Mouse (Mus musculus) kidney, adult 2 months (tissue): ENCODE measurements around the gene Lrrc7. TPM values are rescaled to one million over a fixed set of nuclear protein-coding genes. Genes with fewer than 3 reads are reported as not detected.

Source experiments
- DNase-seq: peaks from one replicate; pipeline ENCODE4 v3.0.0; 2021
- H3K27ac ChIP-seq: fragments of 200-500 bp; 2 replicates; pipeline ENCODE4 v1.5.1; 2012; ENCODE audit warnings: low read depth, low read length, control low read depth, inconsistent platforms; ENCODE audit not compliant: insufficient read depth
- H3K27me3 ChIP-seq: fragments of 200-500 bp; replicated peaks from 2 replicates; pipeline ENCODE4 v1.6.1; 2012; ENCODE audit warnings: mild to moderate bottlenecking, moderate library complexity, low read length, inconsistent platforms; ENCODE audit not compliant: control insufficient read depth, insufficient read depth
- H3K36me3 ChIP-seq: fragments of 200-500 bp; 2 replicates; pipeline ENCODE4 v1.6.1; 2012; ENCODE audit warnings: mild to moderate bottlenecking, moderate library complexity, low read length, inconsistent platforms; ENCODE audit not compliant: control insufficient read depth, insufficient read depth
- H3K4me1 ChIP-seq: fragments of 200-500 bp; 2 replicates; pipeline ENCODE4 v1.6.1; 2011; ENCODE audit warnings: low read length; ENCODE audit not compliant: control insufficient read depth, insufficient read depth
- H3K4me3 ChIP-seq: fragments of 200-500 bp; 2 replicates; pipeline ENCODE4 v1.5.1; 2011; ENCODE audit warnings: mild to moderate bottlenecking, low read depth, low read length, control low read depth; ENCODE audit not compliant: insufficient read depth
- CTCF ChIP-seq: fragments of 200-500 bp; conservative IDR thresholded peaks from 2 replicates; pipeline ENCODE4 v1.5.1; 2011; ENCODE audit warnings: low read depth, mild to moderate bottlenecking, control low read depth, low read length, moderate library complexity, mixed read lengths; ENCODE audit not compliant: insufficient read depth, insufficient read length
- POLR2A ChIP-seq: fragments of 200-500 bp; IDR thresholded peaks from one replicate; pipeline ENCODE4 v1.6.1; 2011; ENCODE audit warnings: low read depth, low read length, control low read depth
- WGBS: fragments of 180-500 bp; shearing (Covaris S2); methylation state at CpG from one replicate; pipeline ENCODE4 v1.1.7; 2018; 5-methylcytosine and 5-hydroxymethylcytosine counted together
- polyA plus RNA-seq: library from polyadenylated mRNA; depleted of rRNA; stranded (reverse); fragments of >200 nt; gene quantifications from 2 replicates; pipeline ENCODE4 v1.2.3, GENCODE M21; 2012

The Lrrc7 gene
- polyA plus RNA-seq, 1 experiment: not detected

- no peak for DNase-seq
- TF ChIP-seq CTCF (no peak), POLR2A (no peak)
- 80% methylated on average over 3 of the region's 3 CpGs for WGBS
- Histone ChIP-seq H3K36me3 (no peaks in the 10 kb centered on the region), H3K4me3 (no peak overlapping the region), H3K27ac (no peak overlapping the region), H3K27me3 (no peaks in the 10 kb centered on the region), H3K4me1 (no peaks in the 10 kb centered on the region)
These were observed 263.3 kb downstream of the Lrrc7 start for GRCm38 (mm10) chr3:158298732-158299131.

GRCm38 (mm10) chr3:158295041-158295440 lies 267.0 kb downstream of the Lrrc7 start:
- TF ChIP-seq CTCF: no peak
- no peak for TF ChIP-seq POLR2A
- H3K4me3 ChIP-seq: no peak overlapping the region
- DNase-seq: no peak
- WGBS: 64% methylated on average over 5 of the region's 5 CpGs
- H3K36me3 ChIP-seq: no peaks in the 10 kb centered on the region
- H3K27me3 ChIP-seq: no peaks in the 10 kb centered on the region
- no peaks in the 10 kb centered on the region for H3K4me1 ChIP-seq
- no peak overlapping the region for H3K27ac ChIP-seq

GRCm38 (mm10) chr3:158284431-158284830 lies 277.6 kb downstream of the Lrrc7 start:
- WGBS: 45% methylated on average over 1 of the region's 1 CpGs
- TF ChIP-seq POLR2A (no peak), CTCF (no peak)
- DNase-seq: no peak
- H3K4me1 ChIP-seq: no peaks in the 10 kb centered on the region
- H3K4me3 ChIP-seq: no peak overlapping the region
- H3K36me3 ChIP-seq: no peaks in the 10 kb centered on the region
- no peak overlapping the region for H3K27ac ChIP-seq
- no peaks in the 10 kb centered on the region for H3K27me3 ChIP-seq

- WGBS: 77% methylated on average over 2 of the region's 2 CpGs
- H3K4me1 ChIP-seq: no peaks in the 10 kb centered on the region
- no peak overlapping the region for H3K27ac ChIP-seq
- H3K4me3 ChIP-seq: no peak overlapping the region
- H3K36me3 ChIP-seq: no peaks in the 10 kb centered on the region
- TF ChIP-seq POLR2A (no peak), CTCF (no peak)
- H3K27me3 ChIP-seq: no peaks in the 10 kb centered on the region
- no peak for DNase-seq
These were observed 283.4 kb downstream of the Lrrc7 start for GRCm38 (mm10) chr3:158278631-158279030.

- no peak for DNase-seq
- Histone ChIP-seq H3K36me3 (no peaks in the 10 kb centered on the region), H3K27me3 (no peaks in the 10 kb centered on the region), H3K4me1 (no peaks in the 10 kb centered on the region), H3K4me3 (no peak overlapping the region), H3K27ac (no peak overlapping the region)
- 73% methylated on average over 1 of the region's 1 CpGs for WGBS
- TF ChIP-seq CTCF: no peak
- no peak for TF ChIP-seq POLR2A
These were observed 289.3 kb downstream of the Lrrc7 start for GRCm38 (mm10) chr3:158272700-158273099.

GRCm38 (mm10) chr3:158270887-158271286 lies 291.1 kb downstream of the Lrrc7 start:
- Histone ChIP-seq H3K4me1 (no peaks in the 10 kb centered on the region), H3K4me3 (no peak overlapping the region), H3K27me3 (no peaks in the 10 kb centered on the region), H3K36me3 (no peaks in the 10 kb centered on the region), H3K27ac (no peak overlapping the region)
- no peak for TF ChIP-seq CTCF
- no peak for TF ChIP-seq POLR2A
- no peak for DNase-seq
- WGBS: 57% methylated on average over 1 of the region's 1 CpGs

GRCm38 (mm10) chr3:158252576-158252975 lies 309.4 kb downstream of the Lrrc7 start:
- no peaks in the 10 kb centered on the region for H3K4me1 ChIP-seq
- H3K4me3 ChIP-seq: no peak overlapping the region
- H3K27me3 ChIP-seq: no peaks in the 10 kb centered on the region
- no peak for DNase-seq
- no peak for TF ChIP-seq POLR2A
- TF ChIP-seq CTCF: no peak
- no peak overlapping the region for H3K27ac ChIP-seq
- no peaks in the 10 kb centered on the region for H3K36me3 ChIP-seq

GRCm38 (mm10) chr3:158247672-158248071 lies 314.3 kb downstream of the Lrrc7 start:
- Histone ChIP-seq H3K4me3 (no peak overlapping the region), H3K36me3 (no peaks in the 10 kb centered on the region), H3K27ac (no peak overlapping the region), H3K27me3 (no peaks in the 10 kb centered on the region), H3K4me1 (no peaks in the 10 kb centered on the region)
- no peak for TF ChIP-seq POLR2A
- no peak for TF ChIP-seq CTCF
- no peak for DNase-seq
- WGBS: 81% methylated on average over 1 of the region's 1 CpGs
